Mouse (Mus musculus): Measurements from ENCODE around the gene Sh3pxd2a. TPM values are rescaled to one million over a fixed set of nuclear protein-coding genes. Genes with fewer than 3 reads are reported as not detected.

Sh3pxd2a gene
- polyA plus RNA-seq, 1 experiment from 2014 or later: 8.7 TPM

DNA sequence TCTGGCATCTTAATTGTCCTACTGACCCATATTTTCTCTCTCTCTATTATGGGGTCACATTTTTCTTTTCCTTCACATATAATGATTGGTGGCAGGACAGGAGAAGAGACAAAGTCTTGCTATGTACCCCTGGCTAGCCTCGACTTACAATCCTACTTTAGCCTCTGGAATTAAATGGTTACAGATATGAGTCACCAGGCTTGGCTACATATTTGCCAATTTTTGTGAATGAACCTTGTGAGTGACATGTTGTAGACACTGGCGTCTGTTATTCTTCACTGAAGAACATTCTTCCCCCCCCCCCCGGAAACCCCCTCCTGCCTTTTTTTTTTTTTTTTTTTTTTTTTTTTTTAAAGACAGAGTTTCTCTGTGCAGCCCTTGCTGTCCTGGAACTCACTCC lies 19.1 kb upstream of the Sh3pxd2a start:
- no peaks in the 10 kb centered on the region for H3K27me3 ChIP-seq (ENCODE audit: control insufficient read depth, insufficient read depth, low read length)
- H3K4me3 ChIP-seq (ENCODE audit: low read length): no peak overlapping the region
- WGBS: 70% methylated on average over 3 of the region's 3 CpGs
- ATAC-seq (ENCODE audit: low FRiP score, low TSS enrichment): no peak
- no peak overlapping the region for H3K9ac ChIP-seq (ENCODE audit: low read depth, low read length)
- peaks cover 3% of the 10 kb centered on the region; the same call in 1 of the 2 replicates for H3K9me3 ChIP-seq (ENCODE audit: control insufficient read depth, low read length)
- no peak overlapping the region for H3K27ac ChIP-seq (ENCODE audit: low read depth, low read length)
- no peak overlapping the region for H3K4me2 ChIP-seq (replicated peaks; ENCODE audit: low read depth, low read length)
- peaks cover 4% of the 10 kb centered on the region; the same call in 1 of the 2 replicates for H3K4me1 ChIP-seq (ENCODE audit: control insufficient read depth, insufficient read depth, low read length)
- no peaks in the 10 kb centered on the region for H3K36me3 ChIP-seq (ENCODE audit: control insufficient read depth, insufficient read depth, low read length)

DNA sequence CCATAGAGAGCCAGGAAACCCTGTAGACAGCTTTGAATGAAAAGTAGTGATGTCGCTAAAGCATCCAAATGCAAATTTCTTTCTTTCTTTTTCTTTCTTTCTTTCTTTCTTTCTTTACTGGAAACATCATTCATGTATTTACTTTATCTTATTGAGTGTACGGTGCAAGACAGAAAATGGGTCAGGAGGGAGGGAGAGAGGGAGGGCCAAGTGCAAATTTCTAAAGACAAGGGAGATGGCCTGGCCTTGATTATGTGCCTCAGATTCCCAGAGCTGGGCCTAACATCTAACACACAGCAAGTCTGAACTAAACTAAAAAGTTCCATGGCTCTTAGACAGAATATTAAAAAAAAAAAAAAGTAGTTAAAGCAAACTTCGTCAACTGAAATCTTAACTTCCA lies 9.3 kb upstream of the Sh3pxd2a start:
- H3K9me3 ChIP-seq (ENCODE audit: control insufficient read depth, low read length): no peaks in the 10 kb centered on the region
- H3K27me3 ChIP-seq (ENCODE audit: control insufficient read depth, insufficient read depth, low read length): no peaks in the 10 kb centered on the region
- ATAC-seq (ENCODE audit: low FRiP score, low TSS enrichment): no peak
- peaks cover 9% of the 10 kb centered on the region for H3K4me1 ChIP-seq (ENCODE audit: control insufficient read depth, insufficient read depth, low read length)
- no peak overlapping the region for H3K4me3 ChIP-seq (ENCODE audit: low read length)
- no peak overlapping the region for H3K4me2 ChIP-seq (replicated peaks; ENCODE audit: low read depth, low read length)
- WGBS: 78% methylated on average over 3 of the region's 3 CpGs
- no peak overlapping the region for H3K9ac ChIP-seq (ENCODE audit: low read depth, low read length)
- H3K36me3 ChIP-seq (ENCODE audit: control insufficient read depth, insufficient read depth, low read length): no peaks in the 10 kb centered on the region
- no peak overlapping the region for H3K27ac ChIP-seq (ENCODE audit: low read depth, low read length)

DNA sequence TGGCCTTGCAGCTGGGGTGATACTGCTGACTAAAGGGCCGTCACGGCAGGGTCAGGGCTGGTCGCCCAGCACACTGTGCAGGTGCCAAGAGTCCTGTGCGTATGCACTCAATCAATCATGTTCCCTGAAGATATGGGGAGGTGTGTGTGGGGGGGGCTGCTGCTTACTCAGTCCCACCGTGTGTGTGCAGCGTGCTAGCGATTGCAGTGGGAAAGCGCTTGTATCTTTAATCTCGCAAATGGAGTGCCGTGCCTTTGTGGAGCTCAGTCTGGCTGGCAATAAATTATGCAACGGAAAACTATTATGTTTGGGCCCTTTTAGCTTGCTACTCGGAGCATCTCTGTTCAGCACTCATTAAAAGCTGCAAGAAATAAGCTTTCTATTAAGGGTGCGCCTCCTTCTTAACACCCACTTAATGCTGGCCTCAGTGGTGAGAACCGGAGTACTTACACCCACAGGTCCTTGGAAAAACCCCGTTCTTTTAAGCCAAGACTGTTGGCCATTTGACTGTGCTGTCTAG lies 8.7 kb upstream of the Sh3pxd2a start:
- Histone ChIP-seq H3K4me1 (ENCODE audit: control insufficient read depth, insufficient read depth, low read length) (peaks cover 9% of the 10 kb centered on the region), H3K4me2 (replicated peaks; ENCODE audit: low read depth, low read length) (0 out of 2 replicates have a peak overlapping the region, but pooled peaks have one; percentile 8), H3K4me3 (ENCODE audit: low read length) (no peak overlapping the region), H3K27ac (ENCODE audit: low read depth, low read length) (no peak overlapping the region), H3K36me3 (ENCODE audit: control insufficient read depth, insufficient read depth, low read length) (no peaks in the 10 kb centered on the region), H3K9ac (ENCODE audit: low read depth, low read length) (no peak overlapping the region), H3K9me3 (ENCODE audit: control insufficient read depth, low read length) (no peaks in the 10 kb centered on the region), H3K27me3 (ENCODE audit: control insufficient read depth, insufficient read depth, low read length) (no peaks in the 10 kb centered on the region)
- ATAC-seq (ENCODE audit: low FRiP score, low TSS enrichment): peak; percentile 76
- whole genome bisulfite sequencing: 30% methylated on average over 15 of the region's 15 CpGs

DNA sequence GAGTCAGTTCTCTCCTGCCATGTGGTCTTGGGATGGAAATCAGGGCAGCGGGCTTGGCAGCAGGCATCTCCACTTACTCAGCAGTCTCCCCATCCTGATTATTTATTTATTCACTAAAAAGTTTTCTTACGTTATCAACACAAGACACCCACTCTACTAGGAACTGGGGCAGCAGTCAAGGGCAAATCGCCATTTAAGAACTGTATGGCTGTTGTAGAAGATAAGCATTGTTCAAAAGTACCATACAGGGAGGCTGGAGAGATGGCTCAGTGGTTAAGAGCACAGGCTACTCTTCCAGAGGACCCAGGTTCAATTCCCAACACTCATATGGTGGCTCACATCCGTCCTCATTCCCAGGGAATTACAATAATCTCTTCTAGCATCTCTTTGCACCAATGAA lies 7.6 kb upstream of the Sh3pxd2a start:
- Histone ChIP-seq H3K4me2 (replicated peaks; ENCODE audit: low read depth, low read length) (no peak overlapping the region), H3K4me1 (ENCODE audit: control insufficient read depth, insufficient read depth, low read length) (peaks cover 9% of the 10 kb centered on the region), H3K36me3 (ENCODE audit: control insufficient read depth, insufficient read depth, low read length) (no peaks in the 10 kb centered on the region), H3K4me3 (ENCODE audit: low read length) (no peak overlapping the region), H3K9me3 (ENCODE audit: control insufficient read depth, low read length) (no peaks in the 10 kb centered on the region), H3K27me3 (ENCODE audit: control insufficient read depth, insufficient read depth, low read length) (no peaks in the 10 kb centered on the region), H3K9ac (ENCODE audit: low read depth, low read length) (no peak overlapping the region), H3K27ac (ENCODE audit: low read depth, low read length) (no peak overlapping the region)
- no peak for ATAC-seq (ENCODE audit: low FRiP score, low TSS enrichment)
- 79% methylated on average over 4 of the region's 4 CpGs for WGBS

- Histone ChIP-seq H3K9me3 (ENCODE audit: control insufficient read depth, low read length) (no peaks in the 10 kb centered on the region), H3K4me2 (replicated peaks; ENCODE audit: low read depth, low read length) (no peak overlapping the region), H3K36me3 (ENCODE audit: control insufficient read depth, insufficient read depth, low read length) (no peaks in the 10 kb centered on the region), H3K4me3 (ENCODE audit: low read length) (no peak overlapping the region), H3K4me1 (ENCODE audit: control insufficient read depth, insufficient read depth, low read length) (peaks cover 14% of the 10 kb centered on the region), H3K27ac (ENCODE audit: low read depth, low read length) (no peak overlapping the region), H3K27me3 (ENCODE audit: control insufficient read depth, insufficient read depth, low read length) (no peaks in the 10 kb centered on the region), H3K9ac (ENCODE audit: low read depth, low read length) (no peak overlapping the region)
- ATAC-seq (ENCODE audit: low FRiP score, low TSS enrichment): no peak
- WGBS: 82% methylated on average over 3 of the region's 3 CpGs
These were observed 4.5 kb upstream of the Sh3pxd2a start for GRCm38 (mm10) chr19:47468750-47469149.

DNA sequence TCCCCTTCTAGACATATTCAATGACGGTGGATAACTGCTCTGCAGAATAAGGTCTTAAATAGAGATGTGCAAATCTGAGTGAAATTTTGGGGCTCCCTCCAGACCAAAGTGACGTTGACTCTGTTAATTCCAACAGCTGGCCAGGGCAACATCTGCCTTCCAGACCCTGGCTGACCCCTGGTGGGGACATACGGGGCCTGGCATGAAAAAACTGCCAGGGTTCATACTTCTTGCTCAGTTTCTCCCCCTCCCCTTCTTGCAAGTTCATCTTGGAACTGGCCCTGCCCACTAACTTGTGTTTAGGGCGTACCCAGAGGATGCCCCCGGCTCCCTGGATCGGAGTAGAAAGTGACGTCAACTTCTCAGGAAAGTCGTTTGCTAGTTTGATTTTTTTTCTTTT lies 2.6 kb upstream of the Sh3pxd2a start:
- Histone ChIP-seq H3K9ac (ENCODE audit: low read depth, low read length) (no peak overlapping the region), H3K4me3 (ENCODE audit: low read length) (no peak overlapping the region), H3K4me2 (replicated peaks; ENCODE audit: low read depth, low read length) (no peak overlapping the region), H3K4me1 (ENCODE audit: control insufficient read depth, insufficient read depth, low read length) (peaks cover 17% of the 10 kb centered on the region), H3K9me3 (ENCODE audit: control insufficient read depth, low read length) (no peaks in the 10 kb centered on the region), H3K36me3 (ENCODE audit: control insufficient read depth, insufficient read depth, low read length) (no peaks in the 10 kb centered on the region; the same call in 1 of the 2 replicates), H3K27ac (ENCODE audit: low read depth, low read length) (no peak overlapping the region), H3K27me3 (ENCODE audit: control insufficient read depth, insufficient read depth, low read length) (no peaks in the 10 kb centered on the region)
- 70% methylated on average over 8 of the region's 8 CpGs for WGBS
- ATAC-seq (ENCODE audit: low FRiP score, low TSS enrichment): no peak

DNA sequence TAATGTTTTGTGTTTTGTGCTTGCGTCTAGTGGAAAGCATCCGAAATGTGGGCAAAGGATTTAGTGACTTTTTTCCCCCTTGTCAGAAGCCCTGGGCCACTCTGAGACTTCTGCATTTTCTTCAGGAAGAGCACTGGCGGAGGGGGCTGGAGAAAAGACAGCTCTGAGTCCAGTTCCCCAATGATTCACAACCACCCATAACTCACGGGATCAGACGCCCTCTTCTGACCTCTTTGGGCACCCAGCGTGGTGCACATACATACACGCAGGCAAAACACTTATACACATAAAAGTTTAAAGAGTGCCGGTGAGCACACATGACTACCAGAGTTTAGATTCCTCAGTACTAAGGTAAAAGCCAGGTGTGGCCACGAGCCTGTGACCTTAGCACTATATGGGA lies 1.3 kb upstream of the Sh3pxd2a start:
- no peak overlapping the region for H3K27ac ChIP-seq (ENCODE audit: low read depth, low read length)
- 40% methylated on average over 9 of the region's 9 CpGs for WGBS
- ATAC-seq (ENCODE audit: low FRiP score, low TSS enrichment): no peak
- H3K36me3 ChIP-seq (ENCODE audit: control insufficient read depth, insufficient read depth, low read length): no peaks in the 10 kb centered on the region; the same call in 1 of the 2 replicates
- H3K4me1 ChIP-seq (ENCODE audit: control insufficient read depth, insufficient read depth, low read length): peaks cover 18% of the 10 kb centered on the region
- H3K27me3 ChIP-seq (ENCODE audit: control insufficient read depth, insufficient read depth, low read length): no peaks in the 10 kb centered on the region
- H3K4me3 ChIP-seq (ENCODE audit: low read length): no peak overlapping the region
- no peak overlapping the region for H3K9ac ChIP-seq (ENCODE audit: low read depth, low read length)
- H3K4me2 ChIP-seq (replicated peaks; ENCODE audit: low read depth, low read length): peak overlapping the region; percentile 78; the same call in 1 of the 2 replicates
- H3K9me3 ChIP-seq (ENCODE audit: control insufficient read depth, low read length): no peaks in the 10 kb centered on the region

- H3K36me3 ChIP-seq (ENCODE audit: control insufficient read depth, insufficient read depth, low read length): no peaks in the 10 kb centered on the region; the same call in 1 of the 2 replicates
- WGBS: under 1% methylated on average over 45 of the region's 46 CpGs
- H3K4me2 ChIP-seq (replicated peaks; ENCODE audit: low read depth, low read length): peak overlapping the region; percentile 78
- H3K27me3 ChIP-seq (ENCODE audit: control insufficient read depth, insufficient read depth, low read length): no peaks in the 10 kb centered on the region
- H3K9ac ChIP-seq (ENCODE audit: low read depth, low read length): peak overlapping the region; percentile 87
- H3K4me3 ChIP-seq (ENCODE audit: low read length): peak overlapping the region; percentile 84
- no peaks in the 10 kb centered on the region for H3K9me3 ChIP-seq (ENCODE audit: control insufficient read depth, low read length)
- peak overlapping the region; percentile 85 for H3K27ac ChIP-seq (ENCODE audit: low read depth, low read length)
- H3K4me1 ChIP-seq (ENCODE audit: control insufficient read depth, insufficient read depth, low read length): peaks cover 21% of the 10 kb centered on the region
- ATAC-seq (ENCODE audit: low FRiP score, low TSS enrichment): peak; percentile 49
These were observed 431 bp downstream of the Sh3pxd2a start for GRCm38 (mm10) chr19:47463636-47464303.

DNA sequence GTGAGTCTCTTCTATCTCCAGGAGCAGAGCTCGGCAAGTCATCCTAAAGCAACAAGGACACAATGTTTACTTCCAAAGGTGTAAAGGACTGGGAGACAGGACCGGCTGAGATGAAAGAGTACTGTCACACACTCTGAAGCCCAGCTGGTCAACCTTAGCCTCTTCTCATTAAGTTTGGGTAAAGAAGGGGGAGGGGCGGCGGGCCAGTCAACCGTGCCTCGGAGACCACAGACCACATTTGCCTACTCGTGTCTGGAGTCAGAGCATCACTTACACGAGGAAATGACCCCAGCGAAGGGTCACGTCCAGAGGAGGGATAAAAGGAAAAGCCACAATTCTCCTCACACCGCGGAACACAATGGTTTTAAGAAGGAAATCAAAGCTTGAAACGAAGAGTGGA lies 995 bp downstream of the Sh3pxd2a start:
- Histone ChIP-seq H3K36me3 (ENCODE audit: control insufficient read depth, insufficient read depth, low read length) (no peaks in the 10 kb centered on the region; the same call in 1 of the 2 replicates), H3K27ac (ENCODE audit: low read depth, low read length) (peak overlapping the region; percentile 85; the same call in 1 of the 2 replicates), H3K4me3 (ENCODE audit: low read length) (peak overlapping the region; percentile 84), H3K9me3 (ENCODE audit: control insufficient read depth, low read length) (no peaks in the 10 kb centered on the region), H3K4me2 (replicated peaks; ENCODE audit: low read depth, low read length) (peak overlapping the region; percentile 78), H3K9ac (ENCODE audit: low read depth, low read length) (peak overlapping the region; percentile 87), H3K4me1 (ENCODE audit: control insufficient read depth, insufficient read depth, low read length) (peaks cover 27% of the 10 kb centered on the region), H3K27me3 (ENCODE audit: control insufficient read depth, insufficient read depth, low read length) (no peaks in the 10 kb centered on the region)
- under 1% methylated on average over 13 of the region's 13 CpGs for WGBS
- ATAC-seq (ENCODE audit: low FRiP score, low TSS enrichment): peak; percentile 18; the same call in 1 of the 2 replicates
